Mouse (Mus musculus): ENCODE data around the gene Slfn8. TPM values are rescaled to one million over a fixed set of nuclear protein-coding genes. Genes with fewer than 3 reads are reported as not detected.

Gene Slfn8
- polyA plus RNA-seq (2014; fragmentation: Illumina TruSeq; extraction: RNeasy Lipid Tissue Mini Kit (QIAGEN cat#74804)): 9.2 TPM

GRCm38 (mm10) chr11:83020621-83021020 lies at the start of gene Slfn8:
Gene Slfn8, minus strand, starts transcription at chr11:83020810.

GRCm38 (mm10) chr11:83064946-83065345 lies 44.3 kb upstream of the Slfn8 start, which contains the start of gene Slfn2:
Gene Slfn2, plus strand, starts transcription at chr11:83065112.

DNA sequence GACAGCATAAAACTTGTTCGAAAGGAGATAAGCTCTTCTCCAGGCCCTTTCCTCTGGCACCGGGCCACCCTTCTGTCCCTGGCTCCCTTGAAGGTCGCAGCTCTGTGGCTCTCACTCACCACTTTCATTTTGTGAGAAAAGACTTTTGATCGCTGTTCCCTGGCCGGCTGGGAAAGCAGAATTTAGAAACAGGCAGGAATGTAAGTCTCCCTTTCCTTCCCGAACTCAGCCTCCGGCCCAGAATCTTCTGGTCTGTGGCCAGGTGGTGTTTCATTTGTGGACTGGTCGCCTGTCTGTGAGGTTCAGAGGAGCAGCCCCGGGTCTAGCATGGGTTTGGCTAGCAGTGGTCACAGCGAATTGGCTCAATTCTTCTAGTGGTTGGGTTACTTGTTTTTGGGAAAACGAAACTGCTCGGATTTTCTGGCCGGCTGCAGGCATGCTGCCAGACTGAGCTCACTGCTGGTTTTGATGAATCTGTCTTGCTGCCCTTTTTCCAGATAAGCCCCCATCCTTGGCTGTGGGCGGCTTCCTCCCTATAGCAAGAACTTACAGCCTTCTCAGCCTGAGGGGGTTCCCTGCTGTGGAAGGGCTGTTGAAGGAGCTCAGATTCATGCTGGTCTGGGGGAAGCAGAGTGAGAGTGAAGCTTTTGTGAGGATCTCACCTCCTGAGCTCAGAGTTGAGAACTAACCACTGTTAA lies 29.0 kb downstream of the Slfn8 start, which contains the start of gene Slfn9:
Gene Slfn9, minus strand, starts transcription at position 362 of the 698 bp plus-strand sequence.

Other genes with a start within 250 kb of the Slfn8 start
- gene Lig3, start 239.7 kb downstream of the Slfn8 start, polyA plus RNA-seq (2014; fragmentation: Illumina TruSeq; extraction: RNeasy Lipid Tissue Mini Kit (QIAGEN cat#74804)): 37.7 TPM
- gene Rffl, start 149.6 kb downstream of the Slfn8 start, polyA plus RNA-seq (2014; fragmentation: Illumina TruSeq; extraction: RNeasy Lipid Tissue Mini Kit (QIAGEN cat#74804)): 10.5 TPM
- gene Rad51d, start 130.2 kb downstream of the Slfn8 start, polyA plus RNA-seq (2014; fragmentation: Illumina TruSeq; extraction: RNeasy Lipid Tissue Mini Kit (QIAGEN cat#74804)): 9.7 TPM
- not detected for gene Fndc8, start 128.7 kb downstream of the Slfn8 start, polyA plus RNA-seq (2014; fragmentation: Illumina TruSeq; extraction: RNeasy Lipid Tissue Mini Kit (QIAGEN cat#74804))
- 4.3 TPM for gene Nle1, start 112.4 kb downstream of the Slfn8 start, polyA plus RNA-seq (2014; fragmentation: Illumina TruSeq; extraction: RNeasy Lipid Tissue Mini Kit (QIAGEN cat#74804))
- gene Unc45b, start 110.3 kb downstream of the Slfn8 start, polyA plus RNA-seq (2014; fragmentation: Illumina TruSeq; extraction: RNeasy Lipid Tissue Mini Kit (QIAGEN cat#74804)): 2.1 TPM
- gene Slfn5, start 69.5 kb downstream of the Slfn8 start, polyA plus RNA-seq (2014; fragmentation: Illumina TruSeq; extraction: RNeasy Lipid Tissue Mini Kit (QIAGEN cat#74804)): 20.1 TPM
- 39.7 TPM for gene Slfn9, start 29.0 kb downstream of the Slfn8 start, polyA plus RNA-seq (2014; fragmentation: Illumina TruSeq; extraction: RNeasy Lipid Tissue Mini Kit (QIAGEN cat#74804))
- gene Slfn2, start 44.3 kb upstream of the Slfn8 start, polyA plus RNA-seq (2014; fragmentation: Illumina TruSeq; extraction: RNeasy Lipid Tissue Mini Kit (QIAGEN cat#74804)): 8.7 TPM
- 0.40 TPM for gene Slfn1, start 96.0 kb upstream of the Slfn8 start, polyA plus RNA-seq (2014; fragmentation: Illumina TruSeq; extraction: RNeasy Lipid Tissue Mini Kit (QIAGEN cat#74804))
- gene Slfn4, start 154.4 kb upstream of the Slfn8 start, polyA plus RNA-seq (2014; fragmentation: Illumina TruSeq; extraction: RNeasy Lipid Tissue Mini Kit (QIAGEN cat#74804)): 3.0 TPM
- 12.8 TPM for gene Slfn3, start 170.5 kb upstream of the Slfn8 start, polyA plus RNA-seq (2014; fragmentation: Illumina TruSeq; extraction: RNeasy Lipid Tissue Mini Kit (QIAGEN cat#74804))

All from ovary, adult 10 weeks (tissue).